Mouse (Mus musculus) myocyte (in vitro differentiated cells): ENCODE data around the gene Asnsd1. TPM values are rescaled to one million over a fixed set of nuclear protein-coding genes. Genes with fewer than 3 reads are reported as not detected.
A peak's percentile ranks its signal among the peaks of the same experiment; 100 is the strongest.

Experiments
- H3K27me3 ChIP-seq: one replicate; pipeline ENCODE4 v1.6.1; 2011; ENCODE audit not compliant: control insufficient read depth, insufficient read depth, insufficient read length
- H3K36me3 ChIP-seq: one replicate; pipeline ENCODE4 v1.6.1; 2011; ENCODE audit not compliant: control insufficient read depth, insufficient read depth
- H3K4me2 ChIP-seq: one replicate; pipeline ENCODE4 v1.6.1; 2011; ENCODE audit warnings: low read depth, control low read depth
- H3K4me3 ChIP-seq: one replicate; pipeline ENCODE4 v1.5.1; 2011; ENCODE audit warnings: mild to moderate bottlenecking, control low read depth, moderate library complexity
- H3K79me2 ChIP-seq: one replicate; pipeline ENCODE4 v1.6.1; 2011; ENCODE audit not compliant: control insufficient read depth, insufficient read depth
- H3ac ChIP-seq: one replicate; pipeline ENCODE4 v1.6.1; 2011; ENCODE audit not compliant: control insufficient read depth, insufficient read length
- CEBPB ChIP-seq: IDR thresholded peaks from 2 replicates; pipeline ENCODE4 v1.6.1; 2011; ENCODE audit warnings: mild to moderate bottlenecking, moderate library complexity; ENCODE audit not compliant: poor library complexity, insufficient read depth, severe bottlenecking
- E2F4 ChIP-seq: IDR thresholded peaks from one replicate; pipeline ENCODE4 v1.6.1; 2011; ENCODE audit warnings: mild to moderate bottlenecking, control low read depth, moderate library complexity; ENCODE audit not compliant: insufficient read depth
- MAX ChIP-seq: IDR thresholded peaks from one replicate; pipeline ENCODE4 v1.6.1; 2011; ENCODE audit warnings: low read depth, mild to moderate bottlenecking, control low read depth
- MYOD1 ChIP-seq, 3 experiments: IDR thresholded peaks; one replicate each; pipeline ENCODE4 v1.6.1; 2011; ENCODE audit warnings: control low read depth in 2 of 3, low read depth in 2 of 3, mild to moderate bottlenecking in 2 of 3, moderate library complexity in 1 of 3; ENCODE audit not compliant: insufficient read length in 2 of 3, control insufficient read depth in 1 of 3
- MYOG ChIP-seq, 3 experiments: IDR thresholded peaks; one replicate each; pipeline ENCODE4 v1.6.1; 2011; ENCODE audit warnings: control low read depth in 2 of 3, low read depth in 2 of 3, mild to moderate bottlenecking in 2 of 3; ENCODE audit not compliant: insufficient read length in 2 of 3, control insufficient read depth in 1 of 3, insufficient read depth in 1 of 3
- POLR2A ChIP-seq: IDR thresholded peaks from one replicate; pipeline ENCODE4 v1.6.1; 2011; ENCODE audit warnings: low read depth, mild to moderate bottlenecking, control low read depth, moderate library complexity; ENCODE audit not compliant: insufficient read length
- POLR2AphosphoS2 ChIP-seq: IDR thresholded peaks from one replicate; pipeline ENCODE4 v1.6.1; 2011; ENCODE audit warnings: low read depth, control low read depth; ENCODE audit not compliant: insufficient read length
- REST ChIP-seq: IDR thresholded peaks from one replicate; pipeline ENCODE4 v1.6.1; 2011; ENCODE audit warnings: mild to moderate bottlenecking, control low read depth, moderate library complexity; ENCODE audit not compliant: insufficient read depth, insufficient read length
- SRF ChIP-seq: IDR thresholded peaks from one replicate; pipeline ENCODE4 v1.6.1; 2011; ENCODE audit warnings: low read depth; ENCODE audit not compliant: control insufficient read depth, insufficient read length
- TCF12 ChIP-seq: IDR thresholded peaks from one replicate; pipeline ENCODE4 v1.6.1; 2011; ENCODE audit warnings: mild to moderate bottlenecking, control low read depth; ENCODE audit not compliant: poor library complexity, insufficient read depth, severe bottlenecking
- TCF3 ChIP-seq: IDR thresholded peaks from one replicate; pipeline ENCODE4 v1.6.1; 2011; ENCODE audit warnings: low read depth, control low read depth; ENCODE audit not compliant: insufficient read length
- USF1 ChIP-seq: IDR thresholded peaks from one replicate; pipeline ENCODE4 v1.6.1; 2011; ENCODE audit warnings: low read depth, mild to moderate bottlenecking, control low read depth, moderate library complexity
- polyA plus RNA-seq: library from polyadenylated mRNA; unstranded; fragments of >200 nt; fragmentation: generic; extraction: Trizol; gene quantifications from one replicate; pipeline ENCODE4 v1.2.1, GENCODE M21; 2012; ENCODE audit warnings: missing spikeins

Asnsd1 gene
- polyA plus RNA-seq, 1 experiment = 40.6 TPM

- no peak overlapping the region for H3K4me2 ChIP-seq
- H3K79me2 ChIP-seq = no peaks in the 10 kb centered on the region
- H3K27me3 ChIP-seq = no peaks in the 10 kb centered on the region
- no peak overlapping the region for H3ac ChIP-seq
- H3K4me3 ChIP-seq = no peak overlapping the region
- no peaks in the 10 kb centered on the region for H3K36me3 ChIP-seq
- TF ChIP-seq REST (no peak), E2F4 (no peak), TCF3 (no peak), MAX (no peak), SRF (no peak), POLR2A (no peak), USF1 (no peak), MYOG (IDR thresholded peaks at IDR 0.05; ENCODE audit: control insufficient read depth in 1 of 3, insufficient read depth in 1 of 3, insufficient read length in 2 of 3, low read depth in 2 of 3) (no peak), POLR2AphosphoS2 (no peak), TCF12 (no peak), MYOD1 (IDR thresholded peaks at IDR 0.05; ENCODE audit: control insufficient read depth in 1 of 3, insufficient read length in 2 of 3, low read depth in 2 of 3) (no peak), CEBPB (no peak)
Measured at GRCm38 (mm10) chr1:53300506-53300905, 52.0 kb downstream of the Asnsd1 start.

DNA sequence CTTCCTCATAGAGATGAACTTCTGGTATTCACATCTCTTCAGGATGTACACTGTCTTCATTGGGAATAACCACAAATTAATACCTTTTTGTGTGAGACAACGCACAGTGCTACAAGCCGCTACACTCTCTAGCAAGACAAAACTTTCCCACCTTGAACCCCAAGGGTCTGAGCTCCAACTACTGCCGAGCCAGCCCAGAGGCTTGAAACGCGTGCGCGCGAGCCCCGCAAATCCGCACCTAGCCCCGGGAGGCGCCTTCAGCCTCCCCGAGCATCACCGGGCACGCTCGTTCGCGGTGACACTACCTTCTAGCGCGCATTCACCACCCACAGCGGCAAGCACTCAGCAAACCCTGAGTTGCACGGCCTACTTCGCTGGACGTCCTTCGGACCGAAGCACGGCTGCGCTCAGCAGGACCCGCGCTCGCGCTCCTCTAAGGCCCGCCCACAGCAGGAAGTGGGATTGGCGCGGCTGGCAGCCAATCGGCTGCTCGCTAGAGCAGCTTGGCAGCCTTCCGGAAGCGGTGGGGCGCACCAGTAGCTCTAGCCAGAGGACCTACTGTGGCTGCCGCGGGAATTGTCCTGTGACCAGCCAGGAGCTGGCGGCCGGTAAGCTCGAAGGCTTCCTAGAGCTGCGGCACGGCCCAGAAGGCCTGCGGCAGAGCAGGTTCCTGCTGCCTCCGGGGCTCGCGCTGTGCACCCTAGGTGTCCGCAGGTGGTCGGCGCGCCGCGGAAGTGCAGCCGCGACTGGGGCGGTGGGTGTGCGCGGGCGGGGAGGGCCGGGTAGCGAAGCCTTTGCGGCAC, 55.8 kb downstream of the Asnsd1 start, which contains the start of the genes Pms1, Ormdl1 and Gm28778:
Gene Pms1 (minus strand): TSS at position 438 of the 803 bp plus-strand sequence.
Gene Ormdl1 (plus strand): TSS at position 515 of the 803 bp plus-strand sequence.
Gene Gm28778 (plus strand): TSS at position 531 of the 803 bp plus-strand sequence.
- Histone ChIP-seq H3K27me3 (no peaks in the 10 kb centered on the region), H3ac (peak within 1 kb of the TSS; percentile 9), H3K36me3 (no peaks in the 10 kb centered on the region), H3K79me2 (no peaks in the 10 kb centered on the region), H3K4me3 (peak within 1 kb of the TSS; percentile 64), H3K4me2 (peak within 1 kb of the TSS; percentile 89)
- TF ChIP-seq TCF12 (no peak), REST (peak; percentile 39), MYOG (IDR thresholded peaks at IDR 0.05; ENCODE audit: control insufficient read depth in 1 of 3, insufficient read depth in 1 of 3, insufficient read length in 2 of 3, low read depth in 2 of 3) (no peak), MYOD1 (IDR thresholded peaks at IDR 0.05; ENCODE audit: control insufficient read depth in 1 of 3, insufficient read length in 2 of 3, low read depth in 2 of 3) (peak in 1 of 3 experiments; percentile 22), POLR2A (peak; percentile 89), SRF (no peak), POLR2AphosphoS2 (peak; percentile 93), E2F4 (peak; percentile 16)

Other genes with a start within 250 kb of the Asnsd1 start
- not detected for gene 1700019A02Rik, start 165.1 kb downstream of the Asnsd1 start, polyA plus RNA-seq
- 1.4 TPM for gene Pms1, start 55.7 kb downstream of the Asnsd1 start, polyA plus RNA-seq
- gene Ormdl1, start 55.7 kb downstream of the Asnsd1 start, polyA plus RNA-seq = 6.1 TPM
- not detected for gene Gm28778, start 55.6 kb downstream of the Asnsd1 start, polyA plus RNA-seq
- 6.1 TPM for gene Osgepl1, start 39.1 kb downstream of the Asnsd1 start, polyA plus RNA-seq
- not detected for gene Asdurf, start 133 bp downstream of the Asnsd1 start, polyA plus RNA-seq
- 0.04 TPM for gene Gm28551, start 85 bp downstream of the Asnsd1 start, polyA plus RNA-seq